Mouse (Mus musculus): ENCODE measurements at regions not wholly inside any gene's neighbourhood (a gene's known extent, or its start where the extent isn't known, plus 50 kb on each side); places are given as distances from the start of the nearest gene placed in this dataset.

DNA sequence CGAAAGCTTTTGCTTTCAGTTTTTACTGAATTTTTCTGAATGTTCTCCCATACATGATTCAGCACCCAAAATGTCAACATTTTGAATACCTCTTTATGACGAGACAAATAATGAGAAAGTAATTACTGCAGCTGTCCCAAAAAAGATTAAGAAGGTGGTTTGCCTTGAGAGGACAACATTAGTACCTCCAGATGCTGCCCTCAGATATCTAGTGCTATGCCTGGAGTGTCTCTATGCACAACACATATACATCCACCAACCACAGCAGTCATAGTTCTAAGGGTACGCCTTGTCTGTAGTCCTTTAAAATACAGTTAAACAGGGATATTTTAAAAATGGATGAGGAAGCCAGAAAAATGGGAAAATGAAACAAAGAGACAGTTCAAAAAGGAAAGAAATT, 81.1 kb upstream of the Gpc5 start:
- DNase-seq (ENCODE audit: low spot score) = no peak

DNA sequence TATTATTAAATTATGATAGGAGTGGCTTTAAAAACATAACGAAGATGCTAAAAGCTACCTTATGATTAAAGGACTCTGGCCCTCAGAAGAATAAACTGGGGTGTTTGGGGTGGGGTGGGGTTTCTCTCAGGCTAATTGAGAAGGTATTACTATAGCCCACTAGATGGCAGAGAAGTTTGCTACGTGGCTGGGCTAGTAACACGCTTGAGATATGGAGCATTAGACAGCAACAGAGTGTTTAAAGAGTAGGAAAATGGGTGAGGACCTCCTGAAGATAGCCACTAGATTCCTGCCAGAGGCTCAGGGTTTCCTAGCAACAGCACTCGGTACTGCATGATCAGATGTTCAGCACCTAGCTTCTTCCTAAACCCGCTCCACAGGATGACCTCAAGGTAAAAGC, 76.7 kb upstream of the Gpc5 start:
- DNase-seq (ENCODE audit: low spot score) = no peak

- DNase-seq (ENCODE audit: low spot score) = peak; percentile 79
These were observed 74.4 kb upstream of the Gpc5 start for GRCm38 (mm10) chr14:115017410-115018153.

- DNase-seq (ENCODE audit: low spot score) = no peak
These were observed 64.0 kb upstream of the Gpc5 start for GRCm38 (mm10) chr14:115028011-115028410.

- no peak for DNase-seq (ENCODE audit: low spot score)
These were observed 60.3 kb upstream of the Gpc5 start for GRCm38 (mm10) chr14:115031734-115032133.

GRCm38 (mm10) chr14:115033375-115033969, 58.5 kb upstream of the Gpc5 start:
- DNase-seq (ENCODE audit: low spot score) = no peak

GRCm38 (mm10) chr14:115034718-115035437, 57.1 kb upstream of the Gpc5 start:
- DNase-seq (ENCODE audit: low spot score) = no peak

GRCm38 (mm10) chr14:115037086-115037793, 54.8 kb upstream of the Gpc5 start:
- no peak for DNase-seq (ENCODE audit: low spot score)

GRCm38 (mm10) chr14:115038788-115039187, 53.2 kb upstream of the Gpc5 start:
- no peak for DNase-seq (ENCODE audit: low spot score)

DNA sequence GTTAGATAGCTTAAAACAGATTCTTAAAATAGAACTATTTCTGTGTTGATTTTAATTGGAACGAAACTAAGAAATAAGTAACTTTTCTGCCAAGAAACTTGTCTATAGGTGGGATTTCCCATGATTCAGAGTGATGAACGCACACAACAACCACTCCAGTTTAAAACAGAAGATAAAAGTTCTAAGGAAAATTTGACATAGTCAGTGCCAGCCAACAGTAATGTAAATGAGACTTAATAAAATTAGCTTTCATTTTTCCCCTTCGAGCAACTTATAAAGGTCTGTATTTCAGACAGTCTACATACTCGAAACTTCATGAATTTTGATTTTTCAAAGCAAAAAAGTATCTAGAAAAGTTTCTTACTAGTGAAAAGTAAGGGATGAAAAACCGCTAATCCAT, 52.5 kb upstream of the Gpc5 start:
- no peak for DNase-seq (ENCODE audit: low spot score)

DNA sequence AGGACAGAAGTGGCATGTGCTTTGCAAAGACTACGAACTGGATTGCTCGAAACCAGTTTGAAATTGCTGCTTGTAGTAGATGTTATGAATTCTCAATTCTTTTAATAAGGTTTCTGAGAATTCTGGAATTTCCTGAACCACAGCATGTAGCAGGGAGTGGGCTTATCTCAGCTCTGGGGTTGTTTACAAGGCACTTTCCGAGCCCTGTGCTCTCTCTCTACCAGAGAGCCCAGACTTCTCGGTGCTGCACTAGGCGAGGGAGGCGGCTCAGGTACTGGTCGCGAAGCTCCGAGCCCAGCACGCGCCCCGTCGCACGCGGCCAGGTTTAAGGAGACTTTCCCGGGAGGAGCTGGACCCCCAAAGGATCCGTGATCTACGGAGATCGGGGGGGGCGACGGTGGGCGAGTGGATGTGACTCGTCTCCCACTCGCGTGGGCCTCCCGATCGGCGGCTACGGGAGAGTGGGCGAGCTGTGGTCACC, 51.9 kb upstream of the Gpc5 start:
- DNase-seq (ENCODE audit: low spot score) = no peak

GRCm38 (mm10) chr14:115040578-115041206, 51.3 kb upstream of the Gpc5 start:
- peak; percentile 91 for DNase-seq (ENCODE audit: low spot score)

DNA sequence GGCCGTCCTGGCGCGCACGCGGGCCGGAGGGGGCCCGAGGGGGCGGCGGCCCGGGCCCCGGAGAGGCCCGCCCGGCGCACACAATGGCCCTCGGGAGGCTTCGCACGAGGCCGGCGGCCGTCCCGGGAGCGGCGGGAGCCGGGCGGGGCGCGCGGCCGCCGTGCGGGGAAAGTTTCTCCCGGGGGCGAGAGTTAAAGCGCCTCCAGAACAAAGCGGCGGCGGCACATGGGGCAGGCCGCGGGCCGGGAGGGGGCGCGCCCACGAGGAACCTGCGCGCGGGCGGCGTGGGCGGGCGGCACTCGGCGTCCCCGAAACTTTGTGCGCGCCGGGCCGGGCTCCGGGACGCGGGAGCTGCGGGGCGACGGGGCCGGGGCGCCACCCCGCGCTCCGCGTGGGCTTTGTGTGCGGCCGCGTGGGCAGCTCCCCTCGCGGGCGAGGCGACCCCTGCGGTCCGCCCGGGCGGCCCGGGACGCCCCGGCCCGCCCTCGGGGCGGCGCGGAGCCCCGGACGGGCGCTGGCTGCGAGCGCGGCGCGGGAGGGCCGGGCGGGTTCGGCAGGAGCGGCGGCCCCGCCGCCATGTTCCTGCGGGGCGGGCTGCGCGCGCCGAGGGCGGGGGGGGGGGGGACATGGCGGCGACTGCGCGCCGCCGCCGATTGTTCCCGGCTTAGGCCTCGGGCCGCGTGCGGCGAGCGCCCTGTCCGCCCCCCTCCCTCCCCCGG, 50.5 kb upstream of the Gpc5 start:
- DNase-seq (ENCODE audit: low spot score) = no peak

DNA sequence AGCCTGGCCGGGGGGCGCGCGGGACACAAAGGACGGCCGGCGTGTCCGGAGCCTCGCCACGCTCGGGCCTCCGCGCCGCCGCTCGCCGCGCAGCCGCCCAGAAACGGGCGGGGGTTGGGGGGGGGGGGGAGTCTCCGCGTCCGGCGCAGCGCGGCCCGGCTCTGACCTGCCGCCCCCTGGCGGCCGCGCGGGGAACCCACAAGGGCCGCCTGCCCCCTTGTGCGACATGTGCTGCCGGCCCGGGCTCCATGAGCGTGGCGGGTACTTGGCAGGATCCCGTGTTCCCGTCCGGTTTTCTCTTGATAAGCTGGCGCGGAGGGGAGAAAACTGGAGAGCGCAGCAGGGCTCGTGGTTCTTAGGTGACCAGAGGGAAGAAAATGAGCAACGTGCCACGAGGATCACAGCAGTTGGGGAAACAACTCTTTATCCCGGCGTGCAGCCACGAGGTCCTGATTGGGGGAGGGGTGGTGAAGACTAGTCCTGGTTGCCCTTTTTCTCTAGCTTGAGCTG, 49.9 kb upstream of the Gpc5 start:
- peak; percentile 90 for DNase-seq (ENCODE audit: low spot score)

Measured in retina, embryonic 14.5 days (tissue).